Mouse (Mus musculus): Measurements from ENCODE around the gene Smarca4. TPM values are rescaled to one million over a fixed set of nuclear protein-coding genes. Genes with fewer than 3 reads are reported as not detected.
"Not testable (repeated sequence)": the region's sequence is repeated elsewhere in the genome, so short reads cannot be mapped to it uniquely, and the experiment has no call there.

Smarca4 gene
- total RNA-seq, 1 experiment from 2014 or later, result 46.9 TPM

DNA sequence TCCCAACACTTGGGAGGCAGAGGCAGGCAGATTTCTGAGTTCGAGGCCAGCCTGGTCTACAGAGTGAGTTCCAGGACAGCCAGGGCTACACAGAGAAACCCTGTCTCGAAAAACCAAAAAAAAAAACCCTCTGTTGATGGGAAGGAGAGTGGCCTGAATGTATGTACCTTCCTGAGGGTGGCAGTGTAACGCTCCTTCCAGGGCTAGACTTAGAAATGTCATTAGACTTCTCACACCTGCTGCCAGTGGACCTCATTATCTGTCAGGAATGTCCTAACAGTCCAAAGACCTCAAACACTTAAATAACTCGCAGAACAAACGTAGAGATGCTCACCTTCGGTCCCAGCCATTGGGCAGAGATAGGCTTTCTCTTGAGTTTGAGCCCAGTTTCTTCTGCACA lies 83.3 kb downstream of the Smarca4 start:
- ATAC-seq (replicated peaks; ENCODE audit: insufficient number of reproducible peaks, low FRiP score, low TSS enrichment, poor library complexity, severe bottlenecking), result not testable (repeated sequence)

DNA sequence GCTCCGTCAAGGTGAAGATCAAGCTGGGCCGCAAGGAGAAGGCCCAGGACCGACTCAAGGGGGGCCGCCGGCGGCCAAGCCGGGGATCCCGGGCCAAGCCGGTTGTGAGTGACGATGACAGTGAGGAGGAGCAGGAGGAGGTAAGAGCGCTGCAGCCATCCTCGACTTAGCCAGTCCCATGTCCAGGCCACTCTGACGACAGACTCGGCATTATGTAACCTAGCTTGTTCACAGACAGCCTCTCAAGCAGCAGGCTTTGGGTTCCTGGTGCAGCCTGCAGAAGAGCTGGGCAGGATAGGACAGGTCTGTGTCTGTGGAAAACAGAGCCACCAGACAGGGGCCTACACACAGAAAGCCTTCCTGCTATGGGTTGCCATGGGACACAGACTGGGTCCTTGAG lies 85.1 kb downstream of the Smarca4 start:
- ATAC-seq (replicated peaks; ENCODE audit: insufficient number of reproducible peaks, low FRiP score, low TSS enrichment, poor library complexity, severe bottlenecking), result no peak

DNA sequence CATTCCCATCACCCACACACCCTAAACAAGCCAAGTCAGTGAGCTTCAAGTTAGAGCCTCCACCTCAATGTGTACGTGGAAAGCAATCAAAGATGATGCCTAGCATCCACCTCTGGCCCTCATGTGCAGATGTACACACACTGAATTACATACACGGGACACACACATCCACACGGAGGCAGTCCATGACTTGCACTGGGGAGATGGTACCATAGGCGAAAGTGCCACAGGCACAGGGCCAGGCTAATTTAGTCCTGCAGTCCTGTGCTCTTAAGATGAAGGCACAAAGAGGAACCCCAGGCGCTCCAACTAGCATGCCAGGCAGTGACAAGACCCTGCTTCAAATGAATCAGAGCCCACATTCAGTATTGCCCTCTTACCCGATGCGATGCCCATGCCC lies 87.5 kb downstream of the Smarca4 start:
- no peak for ATAC-seq (replicated peaks; ENCODE audit: insufficient number of reproducible peaks, low FRiP score, low TSS enrichment, poor library complexity, severe bottlenecking)

DNA sequence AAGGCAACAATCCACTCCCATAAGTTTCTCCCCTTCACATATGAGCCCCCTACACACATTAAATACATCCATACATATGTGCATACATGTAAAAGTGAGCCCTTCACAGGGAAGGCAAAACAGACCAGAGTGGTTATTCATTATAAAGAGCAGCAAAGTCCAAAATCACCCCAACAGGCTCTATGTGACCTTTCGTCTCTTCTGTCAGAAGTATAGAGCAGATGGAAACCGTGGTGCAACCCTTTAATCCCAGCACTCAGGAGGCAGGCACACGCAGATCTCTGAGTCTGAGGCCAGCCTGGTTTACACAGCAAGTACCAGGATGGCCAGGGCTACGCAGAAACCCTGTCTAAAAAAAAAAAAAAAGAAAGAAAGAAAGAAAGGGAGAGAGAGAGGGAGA lies 90.1 kb downstream of the Smarca4 start:
- no peak for ATAC-seq (replicated peaks; ENCODE audit: insufficient number of reproducible peaks, low FRiP score, low TSS enrichment, poor library complexity, severe bottlenecking)

DNA sequence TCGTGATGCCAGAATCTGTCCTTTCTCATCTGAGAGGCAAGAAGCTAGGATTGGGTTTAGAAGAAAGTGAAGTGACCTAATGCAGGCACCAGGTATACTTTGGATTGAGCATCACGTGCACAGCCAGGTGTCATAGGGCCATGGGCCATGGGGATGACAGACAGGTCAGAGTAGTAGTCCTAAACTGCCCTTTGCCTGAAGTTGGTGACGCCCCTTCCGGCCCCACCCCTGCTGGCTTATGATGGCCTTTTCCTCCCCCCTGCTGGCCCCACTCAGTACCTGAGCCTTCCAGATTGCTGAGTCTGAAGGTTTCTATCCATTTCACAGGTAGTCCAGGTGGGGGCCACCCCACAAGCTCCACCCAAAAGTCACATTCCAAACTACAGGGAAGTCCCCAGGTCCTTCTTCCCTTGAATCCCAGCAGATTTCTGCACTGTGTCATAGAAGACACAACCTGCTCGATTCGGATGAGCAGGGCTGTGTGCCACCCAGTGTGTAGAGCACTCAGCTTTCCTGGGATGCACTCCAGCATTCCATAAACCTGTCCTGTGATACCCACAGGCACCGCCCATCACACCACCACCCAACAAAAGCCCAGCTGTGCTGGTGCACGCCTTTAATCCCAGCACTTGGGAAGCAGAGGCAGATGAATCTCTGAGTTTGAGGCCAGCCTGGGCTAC lies 90.8 kb downstream of the Smarca4 start:
- no peak for ATAC-seq (replicated peaks; ENCODE audit: insufficient number of reproducible peaks, low FRiP score, low TSS enrichment, poor library complexity, severe bottlenecking)

DNA sequence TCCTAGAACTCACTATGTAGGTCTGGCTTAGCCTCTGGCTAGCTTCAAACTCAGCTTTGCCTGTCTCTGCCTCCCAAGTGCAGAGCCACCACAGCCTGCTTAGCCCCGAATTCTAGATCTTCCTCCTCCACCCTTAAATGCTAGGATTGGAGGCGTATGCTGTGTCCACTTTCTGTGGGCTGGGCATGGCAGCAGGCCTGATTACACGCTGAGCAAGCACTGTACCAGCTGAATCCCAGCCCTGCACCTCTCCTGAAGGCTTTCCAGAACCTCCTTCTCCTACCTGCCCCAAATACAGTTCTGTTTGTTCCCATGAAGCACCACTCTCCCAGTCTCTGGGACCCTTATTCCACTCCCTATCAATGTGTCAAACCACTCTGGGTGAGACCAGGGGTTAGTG lies 93.4 kb downstream of the Smarca4 start:
- ATAC-seq (replicated peaks; ENCODE audit: insufficient number of reproducible peaks, low FRiP score, low TSS enrichment, poor library complexity, severe bottlenecking), result no peak

DNA sequence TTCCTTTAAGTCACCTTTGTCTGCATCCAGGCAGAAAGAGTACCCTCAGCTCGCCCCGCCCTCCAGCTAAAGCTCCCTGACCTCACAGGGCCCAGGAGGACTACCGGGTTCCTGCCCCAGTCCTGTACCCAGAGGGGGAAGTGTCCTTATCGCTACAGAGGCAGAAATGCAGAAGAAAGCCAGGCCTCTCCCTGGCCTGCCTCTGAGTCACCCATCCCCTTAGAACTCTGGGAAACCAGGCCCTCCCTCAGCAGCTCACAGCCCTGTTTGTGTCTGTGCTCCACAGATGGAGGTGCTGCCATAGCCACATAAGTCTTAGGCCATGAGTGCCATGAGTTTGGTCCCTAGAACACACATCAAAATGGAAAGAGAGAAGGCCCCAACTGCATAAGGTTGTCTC lies 99.3 kb downstream of the Smarca4 start:
- peak; percentile 99 for ATAC-seq (replicated peaks; ENCODE audit: insufficient number of reproducible peaks, low FRiP score, low TSS enrichment, poor library complexity, severe bottlenecking)

DNA sequence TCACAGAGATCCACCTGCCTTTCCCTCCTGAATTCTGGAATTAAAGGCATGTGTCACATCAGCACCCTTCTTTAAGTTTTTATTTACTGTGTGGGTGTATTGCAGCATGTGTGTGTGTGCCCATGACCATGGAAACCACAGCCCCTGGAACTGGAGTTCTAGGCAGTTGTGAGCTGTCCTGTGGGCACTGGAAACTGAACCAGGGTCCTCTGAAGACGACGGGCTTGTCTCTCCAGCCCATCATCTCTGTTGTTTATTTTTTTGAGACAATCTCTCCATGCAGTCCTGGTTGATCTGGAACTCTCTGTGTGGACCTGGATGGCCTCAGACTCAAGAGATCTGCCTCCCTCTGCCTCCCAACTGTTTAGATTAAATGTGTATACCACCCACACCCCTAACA lies 101.0 kb downstream of the Smarca4 start:
- no peak for ATAC-seq (replicated peaks; ENCODE audit: insufficient number of reproducible peaks, low FRiP score, low TSS enrichment, poor library complexity, severe bottlenecking)

DNA sequence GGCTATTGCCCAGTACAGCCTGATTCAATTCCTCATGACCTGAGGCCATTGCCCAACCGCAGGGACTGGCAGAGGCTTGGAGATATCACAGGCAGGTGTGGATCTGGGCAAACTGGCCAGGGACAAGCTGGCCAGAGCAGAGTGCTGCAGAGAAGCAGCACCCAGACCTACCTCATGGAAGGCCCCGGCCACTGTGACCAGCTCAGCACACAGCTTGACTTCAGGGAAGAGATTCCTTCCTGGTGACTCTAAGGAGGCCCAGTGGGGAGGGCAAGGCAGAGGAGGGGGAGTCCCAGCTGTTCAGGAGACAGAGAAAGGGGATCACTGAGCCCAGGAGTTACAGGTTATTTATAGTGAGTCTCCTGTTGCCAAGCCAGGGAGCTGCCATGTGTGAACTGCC lies 105.1 kb downstream of the Smarca4 start:
- no peak for ATAC-seq (replicated peaks; ENCODE audit: insufficient number of reproducible peaks, low FRiP score, low TSS enrichment, poor library complexity, severe bottlenecking)

DNA sequence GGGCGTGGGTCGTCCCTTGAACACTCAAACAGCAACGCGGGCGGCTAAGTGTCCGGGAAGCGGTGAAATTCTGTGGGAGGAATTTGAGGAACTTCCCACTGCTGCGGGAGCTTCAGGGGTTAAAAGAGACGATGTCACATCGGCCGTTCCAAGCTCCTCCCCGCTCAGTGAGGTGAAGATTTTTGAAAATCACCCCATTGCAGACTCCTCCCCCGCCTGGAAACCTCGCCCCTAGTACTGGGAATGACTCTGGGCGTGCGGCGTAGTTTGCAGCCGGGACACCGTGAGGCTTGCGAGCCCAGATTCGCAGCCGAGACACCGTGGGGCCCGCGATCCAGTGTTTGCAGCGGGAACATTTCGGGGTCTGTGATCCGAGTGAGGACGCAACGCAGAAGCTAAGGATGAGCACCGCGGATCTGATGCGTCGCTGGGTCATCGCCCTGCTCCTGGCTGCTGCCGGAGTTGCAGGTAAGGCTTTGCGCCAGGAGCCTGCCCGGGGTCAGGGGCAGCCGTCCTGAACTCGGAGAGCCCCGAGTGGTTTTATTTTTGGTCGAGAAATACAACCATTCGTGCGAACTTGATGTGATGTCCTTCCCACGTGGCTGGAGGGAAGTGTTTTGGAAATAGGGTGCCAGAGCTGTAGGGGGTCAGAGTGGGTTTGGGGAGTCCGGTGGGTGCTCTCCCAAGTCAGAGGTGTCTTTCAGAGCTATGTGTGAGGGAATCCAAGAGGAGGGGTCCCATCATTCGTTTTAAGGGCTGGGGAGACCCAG lies 107.6 kb downstream of the Smarca4 start, which contains the start of gene Ldlr:
Ldlr (plus strand) TSS at position 107 of the 770 bp plus-strand sequence.
- ATAC-seq (replicated peaks; ENCODE audit: insufficient number of reproducible peaks, low FRiP score, low TSS enrichment, poor library complexity, severe bottlenecking), result peak; percentile 78

DNA sequence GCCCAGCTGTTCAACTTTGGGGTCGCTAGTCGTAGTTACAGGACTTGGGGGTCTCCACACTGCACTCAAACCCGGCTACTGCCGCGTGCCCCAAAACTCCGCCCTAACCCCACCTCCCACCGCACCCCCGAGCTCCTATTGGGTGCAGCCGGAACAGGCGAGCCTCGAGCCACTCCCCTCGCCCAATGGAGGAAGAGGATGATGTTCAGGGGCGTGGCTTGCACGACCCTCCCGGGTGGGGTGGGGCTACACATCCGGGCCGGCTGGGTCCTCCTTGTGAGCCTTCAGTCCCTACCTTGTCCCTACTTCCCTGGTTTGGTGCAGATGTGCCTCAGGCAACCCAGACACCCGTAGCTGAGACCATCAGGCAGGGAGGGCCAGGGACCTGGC lies 108.2 kb downstream of the Smarca4 start:
- ATAC-seq (replicated peaks; ENCODE audit: insufficient number of reproducible peaks, low FRiP score, low TSS enrichment, poor library complexity, severe bottlenecking), result peak; percentile 86

DNA sequence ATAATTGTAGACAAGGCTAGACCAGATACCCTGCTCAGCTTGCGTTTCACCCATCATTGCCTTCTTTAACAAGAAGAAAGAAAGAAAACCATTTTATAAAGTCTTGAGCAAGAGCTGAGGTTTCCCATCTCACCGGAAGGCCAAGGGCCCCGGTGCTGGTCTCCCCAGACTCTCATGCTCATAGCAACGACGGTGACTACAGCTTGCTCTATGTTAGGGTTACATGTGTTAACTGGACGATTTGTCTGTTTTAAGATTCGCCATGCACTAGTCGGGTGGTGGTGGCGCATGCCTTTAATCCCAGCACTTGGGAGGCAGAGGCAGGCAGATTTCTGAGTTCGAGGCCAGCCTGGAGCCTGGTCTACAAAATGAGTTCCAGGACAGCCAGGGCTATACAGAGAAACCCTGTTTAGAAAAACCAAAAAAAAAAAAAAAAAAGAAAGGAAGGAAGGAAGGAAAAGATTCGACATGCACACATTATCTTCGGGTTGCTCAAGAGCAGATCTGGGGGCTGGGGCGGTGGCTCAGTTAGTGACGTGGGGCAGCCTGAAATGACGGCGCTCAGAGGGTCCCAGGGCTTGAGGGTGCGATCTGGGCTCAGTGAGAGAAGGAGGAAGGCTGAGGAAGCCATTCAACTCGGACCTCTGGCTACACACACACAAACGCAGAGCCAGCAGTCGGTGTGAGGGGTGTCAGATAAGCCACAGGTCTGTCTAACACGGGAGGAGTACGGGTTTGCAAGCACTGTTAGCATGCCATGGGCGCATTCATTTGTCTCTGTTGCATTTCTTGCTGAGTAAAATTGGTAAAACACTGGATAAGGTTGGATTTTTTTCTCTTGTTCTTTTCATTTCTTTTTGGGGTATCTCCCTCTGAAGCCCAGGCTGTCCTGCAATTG lies 109.5 kb downstream of the Smarca4 start:
- no peak for ATAC-seq (replicated peaks; ENCODE audit: insufficient number of reproducible peaks, low FRiP score, low TSS enrichment, poor library complexity, severe bottlenecking)

DNA sequence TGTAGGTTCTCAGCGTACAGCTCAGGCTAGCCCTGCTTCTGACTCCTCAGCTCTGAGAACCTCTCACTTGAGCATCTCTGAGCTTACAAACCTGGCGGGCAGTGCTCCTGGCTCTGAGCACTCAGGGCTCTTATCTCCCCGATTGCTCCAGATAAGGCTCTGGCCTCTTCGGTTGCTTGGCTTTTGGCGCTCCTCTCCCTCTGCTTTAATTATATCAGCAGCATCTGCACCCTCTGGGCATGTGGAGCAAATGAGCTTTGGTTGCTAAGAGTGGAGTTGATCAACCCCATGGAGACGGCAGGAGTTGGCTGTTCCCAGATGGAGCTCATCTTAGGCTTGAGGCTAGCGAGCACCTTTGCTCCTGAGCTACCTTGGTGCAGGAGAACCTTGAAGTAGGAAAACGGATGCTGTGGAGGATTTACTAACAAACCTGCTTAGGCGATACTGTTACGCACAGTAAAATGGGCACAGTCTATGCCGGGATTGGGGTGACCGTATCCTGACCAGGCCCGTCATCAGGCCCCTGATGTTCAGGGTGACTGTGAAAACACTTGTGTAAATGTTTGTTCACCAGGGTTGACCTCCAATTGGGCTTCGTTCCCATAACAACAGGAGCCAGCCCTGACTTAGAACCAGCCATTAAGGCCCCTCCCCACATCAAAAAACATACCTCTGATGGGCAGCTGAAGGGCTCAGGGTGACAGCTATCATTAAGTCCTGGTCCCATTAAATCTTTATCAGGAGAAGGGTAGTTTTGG lies 110.4 kb downstream of the Smarca4 start:
- ATAC-seq (replicated peaks; ENCODE audit: insufficient number of reproducible peaks, low FRiP score, low TSS enrichment, poor library complexity, severe bottlenecking), result no peak

DNA sequence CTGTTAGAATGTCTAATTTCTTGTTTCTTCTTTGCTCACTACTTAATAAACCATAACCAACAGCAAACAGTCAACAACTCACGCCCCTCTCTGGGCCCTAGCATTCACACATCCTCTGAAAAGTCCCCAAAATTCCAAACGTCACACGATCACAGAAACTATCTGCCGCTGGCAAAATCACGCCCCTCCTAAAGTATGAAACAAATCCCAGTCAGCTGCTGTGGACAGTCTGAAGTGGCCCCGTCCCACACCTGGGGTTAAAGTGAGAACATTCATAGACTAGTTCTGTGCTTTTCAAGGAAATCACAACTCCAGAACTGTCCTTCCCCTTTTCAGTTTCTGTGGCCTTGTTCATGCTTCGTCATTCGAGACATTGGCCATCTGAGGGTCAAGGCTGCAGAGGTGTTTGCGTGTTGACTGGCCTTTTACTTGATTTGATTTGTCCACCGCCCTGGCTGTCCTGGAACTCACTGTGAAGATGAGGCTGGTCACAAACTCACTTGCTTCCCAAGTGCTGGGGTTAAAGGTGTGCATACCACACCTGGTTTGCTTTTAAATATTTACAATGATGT lies 112.4 kb downstream of the Smarca4 start:
- peak; percentile 18; the same call in 1 of the 2 replicates for ATAC-seq (replicated peaks; ENCODE audit: insufficient number of reproducible peaks, low FRiP score, low TSS enrichment, poor library complexity, severe bottlenecking)

DNA sequence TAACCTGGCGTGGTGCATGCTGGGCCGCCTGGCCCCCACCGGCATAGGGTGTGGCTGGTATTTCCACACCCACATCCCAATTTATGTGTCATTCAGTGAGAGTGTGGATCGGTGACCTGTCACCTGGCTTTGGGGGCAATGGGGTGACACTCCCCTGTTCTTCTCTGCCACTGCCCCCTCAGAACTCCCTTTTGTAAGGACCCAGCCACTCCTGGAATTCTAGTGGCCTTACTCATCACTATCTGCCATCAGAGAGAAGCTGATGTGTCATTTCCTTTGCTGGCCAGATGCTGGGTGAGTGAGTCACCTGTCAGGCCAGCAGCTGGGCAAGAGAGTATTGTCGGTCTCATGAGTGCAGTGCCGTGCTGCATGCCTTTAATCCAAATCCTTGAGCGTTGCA lies 113.3 kb downstream of the Smarca4 start:
- ATAC-seq (replicated peaks; ENCODE audit: insufficient number of reproducible peaks, low FRiP score, low TSS enrichment, poor library complexity, severe bottlenecking), result no peak

DNA sequence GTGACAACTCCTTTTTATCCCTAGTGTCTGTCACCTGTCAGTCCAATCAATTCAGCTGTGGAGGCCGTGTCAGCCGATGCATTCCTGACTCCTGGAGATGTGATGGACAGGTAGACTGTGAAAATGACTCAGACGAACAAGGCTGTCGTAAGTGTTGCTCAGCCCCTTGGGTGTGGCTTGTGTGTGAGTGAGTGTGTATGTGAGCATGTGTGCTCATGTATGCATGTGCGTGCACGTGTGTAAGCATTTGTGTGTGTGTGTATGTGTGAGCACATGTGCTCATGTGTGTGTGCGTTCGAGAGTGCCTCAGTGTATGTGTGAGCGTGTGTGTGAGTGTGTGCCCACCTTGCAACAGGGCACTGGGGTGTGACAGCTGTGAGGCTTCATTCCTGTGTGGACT lies 116.3 kb downstream of the Smarca4 start:
- no peak for ATAC-seq (replicated peaks; ENCODE audit: insufficient number of reproducible peaks, low FRiP score, low TSS enrichment, poor library complexity, severe bottlenecking)

DNA sequence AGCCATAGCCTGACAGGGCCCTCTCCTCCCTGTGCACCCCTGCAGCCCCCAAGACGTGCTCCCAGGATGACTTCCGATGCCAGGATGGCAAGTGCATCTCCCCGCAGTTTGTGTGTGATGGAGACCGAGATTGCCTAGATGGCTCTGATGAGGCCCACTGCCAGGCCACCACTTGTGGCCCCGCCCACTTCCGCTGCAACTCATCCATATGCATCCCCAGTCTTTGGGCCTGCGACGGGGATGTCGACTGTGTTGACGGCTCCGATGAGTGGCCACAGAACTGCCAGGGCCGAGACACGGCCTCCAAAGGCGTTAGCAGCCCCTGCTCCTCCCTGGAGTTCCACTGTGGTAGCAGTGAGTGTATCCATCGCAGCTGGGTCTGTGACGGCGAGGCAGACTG lies 117.5 kb downstream of the Smarca4 start:
- ATAC-seq (replicated peaks; ENCODE audit: insufficient number of reproducible peaks, low FRiP score, low TSS enrichment, poor library complexity, severe bottlenecking), result no peak

DNA sequence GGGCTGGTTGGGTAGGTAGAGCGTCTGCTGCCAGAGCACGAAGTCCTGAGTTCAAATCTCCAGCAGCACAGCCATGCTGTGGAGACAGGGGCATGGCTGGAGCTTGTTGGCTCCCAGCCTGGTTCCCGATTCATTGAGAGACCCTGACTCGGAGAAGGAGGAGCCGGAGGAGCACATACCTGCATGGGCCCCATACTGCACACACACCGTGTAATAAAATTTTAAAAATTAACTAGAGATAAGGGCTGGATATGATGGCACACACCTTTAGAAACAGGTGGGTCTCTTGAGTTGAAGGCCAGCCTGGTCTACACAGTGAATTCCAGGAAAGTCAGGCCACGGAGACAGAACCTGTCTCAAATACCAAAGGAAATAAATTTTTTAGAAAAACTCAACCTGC lies 118.0 kb downstream of the Smarca4 start:
- no peak for ATAC-seq (replicated peaks; ENCODE audit: insufficient number of reproducible peaks, low FRiP score, low TSS enrichment, poor library complexity, severe bottlenecking)
